Mouse (Mus musculus): ENCODE results near the gene Irf6. TPM values are rescaled to one million over a fixed set of nuclear protein-coding genes. Genes with fewer than 3 reads are reported as not detected.
A peak's percentile ranks its signal among the peaks of the same experiment; 100 is the strongest.

Gene Irf6
- total and polyA plus RNA-seq, 3 experiments, result 0.04 to 0.38 (median 0.23) TPM

GRCm38 (mm10) chr1:193129321-193129720, 23.6 kb upstream of the Irf6 start:
- H3K4me3 ChIP-seq (ENCODE audit: low read depth, low read length), result peak overlapping the region; percentile 99
- no peaks in the 10 kb centered on the region for H3K9me3 ChIP-seq (replicated peaks)
- peaks cover 33% of the 10 kb centered on the region for H3K36me3 ChIP-seq (replicated peaks)
- no peak for DNase-seq (ENCODE audit: low spot score)
- no peak for TF ChIP-seq CTCF (IDR thresholded peaks at IDR 0.05; ENCODE audit: low read depth, low read length)
- no peak for TF ChIP-seq POLR2AphosphoS5 (IDR thresholded peaks at IDR 0.05; ENCODE audit: insufficient replicate concordance, low read depth, low read length)
- no peak for TF ChIP-seq GATA2 (IDR thresholded peaks at IDR 0.05; ENCODE audit: borderline replicate concordance, low read depth, low read length)
- no peak for TF ChIP-seq GATA1 (IDR thresholded peaks at IDR 0.05; ENCODE audit: borderline replicate concordance, low read length)
- no peak for TF ChIP-seq TAL1 (conservative IDR thresholded peaks at IDR 0.05; ENCODE audit: low read depth, low read length)
- ATAC-seq (ENCODE audit: extremely low read depth, insufficient number of reproducible peaks, low FRiP score, poor library complexity, severe bottlenecking), result no peak
- H3K27me3 ChIP-seq (ENCODE audit: insufficient read depth, low read length), result no peaks in the 10 kb centered on the region
- peaks cover 26% of the 10 kb centered on the region for H3K4me1 ChIP-seq (ENCODE audit: insufficient read depth, low read depth, low read length)

GRCm38 (mm10) chr1:193129786-193130455, 23.0 kb upstream of the Irf6 start, which contains the start of gene Diexf:
Gene Diexf, minus strand, starts transcription at chr1:193130272.
- H3K4me1 ChIP-seq (ENCODE audit: insufficient read depth, low read depth, low read length), result peaks cover 24% of the 10 kb centered on the region
- peak; percentile 89 for DNase-seq (ENCODE audit: low spot score)
- peak within 1 kb of the TSS; percentile 99 for H3K4me3 ChIP-seq (ENCODE audit: low read depth, low read length)
- H3K36me3 ChIP-seq (replicated peaks), result peaks cover 27% of the 10 kb centered on the region
- TF ChIP-seq TAL1 (conservative IDR thresholded peaks at IDR 0.05; ENCODE audit: low read depth, low read length), result no peak
- peak; percentile 87 for TF ChIP-seq CTCF (IDR thresholded peaks at IDR 0.05; ENCODE audit: low read depth, low read length)
- no peak for TF ChIP-seq GATA2 (IDR thresholded peaks at IDR 0.05; ENCODE audit: borderline replicate concordance, low read depth, low read length)
- peaks cover 5% of the 10 kb centered on the region; the same call in 1 of the 2 replicates for H3K27me3 ChIP-seq (ENCODE audit: insufficient read depth, low read length)
- H3K9me3 ChIP-seq (replicated peaks), result no peaks in the 10 kb centered on the region
- ATAC-seq (ENCODE audit: extremely low read depth, insufficient number of reproducible peaks, low FRiP score, poor library complexity, severe bottlenecking), result peak; percentile 82

GRCm38 (mm10) chr1:193130456-193130825, 22.5 kb upstream of the Irf6 start:
- ATAC-seq (ENCODE audit: extremely low read depth, insufficient number of reproducible peaks, low FRiP score, poor library complexity, severe bottlenecking) (no peak), DNase-seq (ENCODE audit: low spot score) (no peak)
- H3K27me3 ChIP-seq (ENCODE audit: insufficient read depth, low read length), result peaks cover 7% of the 10 kb centered on the region; the same call in 1 of the 2 replicates
- no peaks in the 10 kb centered on the region for H3K9me3 ChIP-seq (replicated peaks)
- peaks cover 22% of the 10 kb centered on the region for H3K36me3 ChIP-seq (replicated peaks)
- H3K4me1 ChIP-seq (ENCODE audit: insufficient read depth, low read depth, low read length), result peaks cover 24% of the 10 kb centered on the region
- peak overlapping the region; percentile 99; the same call in 1 of the 2 replicates for H3K4me3 ChIP-seq (ENCODE audit: low read depth, low read length)
- TF ChIP-seq POLR2AphosphoS5 (IDR thresholded peaks at IDR 0.05; ENCODE audit: insufficient replicate concordance, low read depth, low read length) (no peak), TAL1 (conservative IDR thresholded peaks at IDR 0.05; ENCODE audit: low read depth, low read length) (no peak), CTCF (IDR thresholded peaks at IDR 0.05; ENCODE audit: low read depth, low read length) (no peak), GATA2 (IDR thresholded peaks at IDR 0.05; ENCODE audit: borderline replicate concordance, low read depth, low read length) (no peak), GATA1 (IDR thresholded peaks at IDR 0.05; ENCODE audit: borderline replicate concordance, low read length) (no peak)

- no peak overlapping the region for H3K4me3 ChIP-seq (ENCODE audit: low read depth, low read length)
- no peak for ATAC-seq (ENCODE audit: extremely low read depth, insufficient number of reproducible peaks, low FRiP score, poor library complexity, severe bottlenecking)
These were observed 22.1 kb upstream of the Irf6 start for GRCm38 (mm10) chr1:193130839-193131238.

GRCm38 (mm10) chr1:193131311-193131948, 21.5 kb upstream of the Irf6 start:
- peaks cover 7% of the 10 kb centered on the region for H3K27me3 ChIP-seq (ENCODE audit: insufficient read depth, low read length)
- no peak for ATAC-seq (ENCODE audit: extremely low read depth, insufficient number of reproducible peaks, low FRiP score, poor library complexity, severe bottlenecking)

More at GRCm38 (mm10) chr1:193130839-193131238, 22.1 kb upstream of the Irf6 start:
- no peak for DNase-seq (ENCODE audit: low spot score)
- peaks cover 7% of the 10 kb centered on the region; the same call in 1 of the 2 replicates for H3K27me3 ChIP-seq (ENCODE audit: insufficient read depth, low read length)
- peaks cover 21% of the 10 kb centered on the region for H3K36me3 ChIP-seq (replicated peaks)
- no peaks in the 10 kb centered on the region for H3K9me3 ChIP-seq (replicated peaks)
- peaks cover 24% of the 10 kb centered on the region for H3K4me1 ChIP-seq (ENCODE audit: insufficient read depth, low read depth, low read length)
- TF ChIP-seq CTCF (IDR thresholded peaks at IDR 0.05; ENCODE audit: low read depth, low read length) (no peak), GATA1 (IDR thresholded peaks at IDR 0.05; ENCODE audit: borderline replicate concordance, low read length) (no peak)

GRCm38 (mm10) chr1:193132385-193132784, 20.5 kb upstream of the Irf6 start:
- Histone ChIP-seq H3K9me3 (replicated peaks) (no peaks in the 10 kb centered on the region), H3K4me1 (ENCODE audit: insufficient read depth, low read depth, low read length) (peaks cover 20% of the 10 kb centered on the region), H3K27me3 (ENCODE audit: insufficient read depth, low read length) (peaks cover 13% of the 10 kb centered on the region), H3K4me3 (ENCODE audit: low read depth, low read length) (no peak overlapping the region), H3K36me3 (replicated peaks) (peaks cover 9% of the 10 kb centered on the region)
- DNase-seq (ENCODE audit: low spot score), result no peak
- ATAC-seq (ENCODE audit: extremely low read depth, insufficient number of reproducible peaks, low FRiP score, poor library complexity, severe bottlenecking), result no peak
- TF ChIP-seq GATA2 (IDR thresholded peaks at IDR 0.05; ENCODE audit: borderline replicate concordance, low read depth, low read length) (no peak), CTCF (IDR thresholded peaks at IDR 0.05; ENCODE audit: low read depth, low read length) (no peak), TAL1 (conservative IDR thresholded peaks at IDR 0.05; ENCODE audit: low read depth, low read length) (no peak), GATA1 (IDR thresholded peaks at IDR 0.05; ENCODE audit: borderline replicate concordance, low read length) (no peak), POLR2AphosphoS5 (IDR thresholded peaks at IDR 0.05; ENCODE audit: insufficient replicate concordance, low read depth, low read length) (no peak)

More at GRCm38 (mm10) chr1:193131311-193131948, 21.5 kb upstream of the Irf6 start:
- Histone ChIP-seq H3K4me3 (ENCODE audit: low read depth, low read length) (no peak overlapping the region), H3K9me3 (replicated peaks) (no peaks in the 10 kb centered on the region), H3K4me1 (ENCODE audit: insufficient read depth, low read depth, low read length) (peaks cover 24% of the 10 kb centered on the region), H3K36me3 (replicated peaks) (peaks cover 19% of the 10 kb centered on the region)
- no peak for DNase-seq (ENCODE audit: low spot score)
- TF ChIP-seq TAL1 (conservative IDR thresholded peaks at IDR 0.05; ENCODE audit: low read depth, low read length) (no peak), CTCF (IDR thresholded peaks at IDR 0.05; ENCODE audit: low read depth, low read length) (no peak), GATA1 (IDR thresholded peaks at IDR 0.05; ENCODE audit: borderline replicate concordance, low read length) (no peak), GATA2 (IDR thresholded peaks at IDR 0.05; ENCODE audit: borderline replicate concordance, low read depth, low read length) (no peak), POLR2AphosphoS5 (IDR thresholded peaks at IDR 0.05; ENCODE audit: insufficient replicate concordance, low read depth, low read length) (no peak)

All from G1E (cell line).